8 mouse cellular contexts compared by ENCODE assay signal in genomic region chr1:136130107-136130506, GRCm38 (mm10). TPM values are rescaled to one million over a fixed set of nuclear protein-coding genes. Genes with fewer than 3 reads are reported as not detected.
A peak's percentile ranks its signal among the peaks of the same experiment; 100 is the strongest.
DNase-seq lines count a peak whose midpoint lies in the region; ATAC-seq and TF ChIP-seq lines count a peak whose summit lies in the region.

No protein-coding gene starts in this region.

- no peaks in the 10 kb centered on the region for H3K36me3 ChIP-seq in lung, embryonic 15.5 days
- H3K36me3 ChIP-seq in lung, postnatal 0 days (ENCODE audit: insufficient read depth, low read length), result no peaks in the 10 kb centered on the region
- no peaks in the 10 kb centered on the region for H3K36me3 ChIP-seq in embryonic facial prominence, embryonic 10.5 days (replicated peaks)
- H3K36me3 ChIP-seq in hindbrain, embryonic 16.5 days (ENCODE audit: control insufficient read depth, insufficient read depth, low read length), result no peaks in the 10 kb centered on the region
- H3K36me3 ChIP-seq in midbrain, embryonic 16.5 days (ENCODE audit: control insufficient read depth, insufficient read depth, low read length), result no peaks in the 10 kb centered on the region

- peaks cover 11% of the 10 kb centered on the region; the same call in 1 of the 2 replicates for H3K27me3 ChIP-seq in lung, embryonic 15.5 days
- H3K27me3 ChIP-seq in lung, postnatal 0 days (replicated peaks; ENCODE audit: insufficient read depth, low read length), result peaks cover 7% of the 10 kb centered on the region; the same call in 1 of the 2 replicates
- peaks cover 48% of the 10 kb centered on the region for H3K27me3 ChIP-seq in embryonic facial prominence, embryonic 10.5 days (replicated peaks; ENCODE audit: low read depth, poor library complexity, severe bottlenecking)
- H3K27me3 ChIP-seq in hindbrain, embryonic 16.5 days (replicated peaks; ENCODE audit: control insufficient read depth, insufficient read depth, low read length), result no peaks in the 10 kb centered on the region
- no peaks in the 10 kb centered on the region for H3K27me3 ChIP-seq in midbrain, embryonic 16.5 days (ENCODE audit: control insufficient read depth, insufficient read depth, low read depth, low read length)

- TF ChIP-seq CTCF in lung, postnatal 0 days (IDR thresholded peaks at IDR 0.05), result no peak

- no peak overlapping the region for H3K27ac ChIP-seq in lung, embryonic 15.5 days
- no peak overlapping the region for H3K27ac ChIP-seq in lung, postnatal 0 days (ENCODE audit: low read length)
- peak overlapping the region; percentile 86; the same call in 1 of the 2 replicates for H3K27ac ChIP-seq in embryonic facial prominence, embryonic 10.5 days (replicated peaks)
- peak overlapping the region; percentile 96; the same call in 1 of the 2 replicates for H3K27ac ChIP-seq in hindbrain, embryonic 16.5 days (ENCODE audit: low read depth, low read length)
- H3K27ac ChIP-seq in midbrain, embryonic 16.5 days (ENCODE audit: low read length), result peak overlapping the region; percentile 96

- no peak overlapping the region for H3K9ac ChIP-seq in lung, embryonic 15.5 days
- H3K9ac ChIP-seq in lung, postnatal 0 days (replicated peaks; ENCODE audit: low read depth), result no peak overlapping the region
- H3K9ac ChIP-seq in hindbrain, embryonic 16.5 days (ENCODE audit: low read depth, low read length), result peak overlapping the region; percentile 44
- no peak overlapping the region for H3K9ac ChIP-seq in midbrain, embryonic 16.5 days (ENCODE audit: low read depth, low read length)

- H3K9me3 ChIP-seq in lung, embryonic 15.5 days, result no peaks in the 10 kb centered on the region
- no peaks in the 10 kb centered on the region for H3K9me3 ChIP-seq in lung, postnatal 0 days (ENCODE audit: low read length)
- H3K9me3 ChIP-seq in embryonic facial prominence, embryonic 10.5 days, result no peaks in the 10 kb centered on the region
- H3K9me3 ChIP-seq in hindbrain, embryonic 16.5 days (ENCODE audit: control insufficient read depth, low read length), result no peaks in the 10 kb centered on the region
- H3K9me3 ChIP-seq in midbrain, embryonic 16.5 days (replicated peaks; ENCODE audit: control insufficient read depth, low read length, poor library complexity, severe bottlenecking), result no peaks in the 10 kb centered on the region

- WGBS in lung, embryonic 15.5 days, result 41% methylated on average over 3 of the region's 3 CpGs
- 50% methylated on average over 3 of the region's 3 CpGs for WGBS in lung, postnatal 0 days
- 70% methylated on average over 3 of the region's 3 CpGs for WGBS in embryonic facial prominence, embryonic 10.5 days
- 53% methylated on average over 3 of the region's 3 CpGs for WGBS in hindbrain, embryonic 16.5 days
- WGBS in midbrain, embryonic 16.5 days, result 45% methylated on average over 3 of the region's 3 CpGs

- H3K4me2 ChIP-seq in lung, embryonic 15.5 days, result peak overlapping the region; percentile 18; the same call in 1 of the 2 replicates
- no peak overlapping the region for H3K4me2 ChIP-seq in lung, postnatal 0 days (replicated peaks; ENCODE audit: low read depth, low read length)
- H3K4me2 ChIP-seq in hindbrain, embryonic 16.5 days (ENCODE audit: low read length), result peak overlapping the region; percentile 79
- peak overlapping the region; percentile 87 for H3K4me2 ChIP-seq in midbrain, embryonic 16.5 days (ENCODE audit: low read length)

- peaks cover 82% of the 10 kb centered on the region for H3K4me1 ChIP-seq in lung, embryonic 15.5 days
- peaks cover 13% of the 10 kb centered on the region; the same call in 1 of the 2 replicates for H3K4me1 ChIP-seq in lung, postnatal 0 days (ENCODE audit: insufficient read depth, low read depth, low read length)
- peaks cover 78% of the 10 kb centered on the region for H3K4me1 ChIP-seq in embryonic facial prominence, embryonic 10.5 days
- H3K4me1 ChIP-seq in hindbrain, embryonic 16.5 days (ENCODE audit: control insufficient read depth, insufficient read depth, low read depth, low read length), result peaks cover 27% of the 10 kb centered on the region
- H3K4me1 ChIP-seq in midbrain, embryonic 16.5 days (ENCODE audit: control insufficient read depth, insufficient read depth, low read length), result peaks cover 24% of the 10 kb centered on the region

- no peak overlapping the region for H3K4me3 ChIP-seq in lung, embryonic 15.5 days
- no peak overlapping the region for H3K4me3 ChIP-seq in lung, postnatal 0 days (ENCODE audit: low read depth, low read length)
- peak overlapping the region; percentile 72 for H3K4me3 ChIP-seq in embryonic facial prominence, embryonic 10.5 days
- peak overlapping the region; percentile 84 for H3K4me3 ChIP-seq in hindbrain, embryonic 16.5 days (ENCODE audit: low read length)
- H3K4me3 ChIP-seq in midbrain, embryonic 16.5 days (ENCODE audit: low read depth, low read length), result peak overlapping the region; percentile 85

- no peak for TF ChIP-seq EP300 in lung, postnatal 0 days (IDR thresholded peaks at IDR 0.05)

- DNase-seq in lung, postnatal 0 days (ENCODE audit: low spot score), result no peak
- DNase-seq in embryonic facial prominence, embryonic 10.5 days (ENCODE audit: low spot score), result no peak
- no peak for DNase-seq in kidney, adult 9 months
- DNase-seq in urinary bladder, postnatal 4 days (ENCODE audit: low spot score in 2 of 2), result no peak
- DNase-seq in gastrocnemius, postnatal 10 days, result no peak

- ATAC-seq in lung, embryonic 15.5 days (ENCODE audit: borderline replicate concordance, extremely low read depth, low FRiP score, low TSS enrichment), result no peak
- ATAC-seq in lung, postnatal 0 days, result no peak
- no peak for ATAC-seq in hindbrain, embryonic 16.5 days
- ATAC-seq in midbrain, embryonic 16.5 days, result no peak

RNA-seq across cellular contexts. Expression of gene Kif21b, which starts 1.1 kb away (rescaled TPM):
- 3.5 and 4.1 TPM in 2 replicates for polyA plus RNA-seq in lung, embryonic 15.5 days (2015; fragmentation: Nextera tagmentation; extraction: Ambion mirVana)
- 0.85 and 0.87 TPM in 2 replicates for polyA plus RNA-seq in lung, postnatal 0 days (2015; fragmentation: Nextera tagmentation; extraction: Ambion mirVana)
- polyA plus RNA-seq in embryonic facial prominence, embryonic 10.5 days (2016; fragmentation: Nextera tagmentation; extraction: Ambion mirVana), result 6.5 and 7.3 TPM in 2 replicates
- polyA plus RNA-seq in hindbrain, embryonic 16.5 days (2015; fragmentation: Nextera tagmentation; extraction: Ambion mirVana), result 43.6 and 44.3 TPM in 2 replicates
- 47.9 and 55.7 TPM in 2 replicates for polyA plus RNA-seq in midbrain, embryonic 16.5 days (2015; fragmentation: Nextera tagmentation; extraction: Ambion mirVana)
- 1 to 10 TPM; 1.1 to 2.0 TPM for total RNA-seq in gastrocnemius, postnatal 10 days (2021)

Comparison
In these comparisons a context has a peak if more than half of its experiments do, and no peak if none do; other contexts are left out.
1. H3K27ac ChIP-seq: peak in embryonic facial prominence, embryonic 10.5 days (single experiment), hindbrain, embryonic 16.5 days (single experiment) and midbrain, embryonic 16.5 days (single experiment); none in lung, embryonic 15.5 days (single experiment) and lung, postnatal 0 days (single experiment).
2. H3K4me3 ChIP-seq: peak in embryonic facial prominence, embryonic 10.5 days (single experiment), hindbrain, embryonic 16.5 days (single experiment) and midbrain, embryonic 16.5 days (single experiment); none in lung, embryonic 15.5 days (single experiment) and lung, postnatal 0 days (single experiment).